Mouse (Mus musculus) CH12.LX (cell line): Measurements from ENCODE around the gene E330017A01Rik. TPM values are rescaled to one million over a fixed set of nuclear protein-coding genes. Genes with fewer than 3 reads are reported as not detected.
"Not testable (repeated sequence)": the region's sequence is repeated elsewhere in the genome, so short reads cannot be mapped to it uniquely, and the experiment has no call there.

Experiments
- DNase-seq: peaks from one replicate; pipeline ENCODE4 v3.0.0-alpha.2; 2013; ENCODE audit errors: extremely low read depth
- H3K27ac ChIP-seq: 2 replicates; pipeline ENCODE4 v1.5.1; 2012; ENCODE audit warnings: low read depth, mild to moderate bottlenecking, control low read depth, moderate library complexity; ENCODE audit not compliant: insufficient read depth
- H3K27me3 ChIP-seq: replicated peaks from 2 replicates; pipeline ENCODE3; 2012; ENCODE audit warnings: inconsistent platforms
- H3K36me3 ChIP-seq, 2 experiments: replicated peaks in 1 of 2; 2 replicates each; pipeline versions ENCODE3 to v1.6.1; 2012; ENCODE audit warnings: inconsistent platforms in 1 of 2, low read length in 1 of 2, mild to moderate bottlenecking in 1 of 2, mixed read lengths in 1 of 2, moderate library complexity in 1 of 2; ENCODE audit not compliant: control insufficient read depth in 1 of 2, insufficient read depth in 1 of 2
- H3K4me1 ChIP-seq, 2 experiments: 2 replicates each; pipeline ENCODE4 v1.6.1; 2012; ENCODE audit warnings: inconsistent platforms in 1 of 2, moderate library complexity in 1 of 2; ENCODE audit not compliant: insufficient read depth in 2 of 2, control insufficient read depth in 1 of 2
- H3K4me2 ChIP-seq: 2 replicates; pipeline ENCODE4 v1.6.1; 2012; ENCODE audit warnings: low read depth, mild to moderate bottlenecking, control low read depth; ENCODE audit not compliant: poor library complexity, insufficient read depth, severe bottlenecking
- H3K4me3 ChIP-seq, 3 experiments: fragments of 150-350 bp in 1 of 3; sonication (generic) in 1 of 3; replicated peaks in 1 of 3; 2 replicates each; pipeline versions ENCODE3 to v1.5.1; 2011 to 2012; ENCODE audit warnings: low read depth in 2 of 3, low read length in 2 of 3, mild to moderate bottlenecking in 2 of 3, moderate library complexity in 2 of 3, control low read depth in 1 of 3, improper control_type of control experiment in 1 of 3, inconsistent platforms in 1 of 3, mixed read lengths in 1 of 3; ENCODE audit not compliant: poor library complexity in 1 of 3
- H3K79me2 ChIP-seq: replicated peaks from 2 replicates; pipeline ENCODE4 v1.6.1; 2012; ENCODE audit warnings: mild to moderate bottlenecking, moderate library complexity; ENCODE audit not compliant: control insufficient read depth, poor library complexity, insufficient read depth, severe bottlenecking; ENCODE audit errors: extremely low read depth
- H3K9ac ChIP-seq: 2 replicates; pipeline ENCODE4 v1.6.1; 2012; ENCODE audit warnings: low read depth, mild to moderate bottlenecking, control low read depth, moderate library complexity; ENCODE audit not compliant: insufficient read depth
- H3K9me3 ChIP-seq: replicated peaks from 2 replicates; pipeline ENCODE3; 2012; ENCODE audit warnings: low read length, inconsistent platforms, mixed read lengths
- CHD2 ChIP-seq: IDR thresholded peaks from 2 replicates; pipeline ENCODE4 v1.6.1; 2011; ENCODE audit warnings: low read length, improper control_type of control experiment
- ELF1 ChIP-seq: IDR thresholded peaks from 2 replicates; pipeline ENCODE4 v1.6.1; 2014; ENCODE audit warnings: low read depth, mild to moderate bottlenecking, inconsistent platforms, low read length, improper control_type of control experiment
- HCFC1 ChIP-seq: IDR thresholded peaks from 2 replicates; pipeline ENCODE4 v1.6.1; 2012; ENCODE audit warnings: low read depth, mild to moderate bottlenecking, inconsistent platforms, low read length, improper control_type of control experiment
- IRF4 ChIP-seq: IDR thresholded peaks from 2 replicates; pipeline ENCODE4 v1.6.1; 2014; ENCODE audit warnings: low read depth, mild to moderate bottlenecking, inconsistent platforms, low read length, improper control_type of control experiment
- MAX ChIP-seq: IDR thresholded peaks from 2 replicates; pipeline ENCODE4 v1.6.1; 2011; ENCODE audit warnings: low read length, improper control_type of control experiment
- MYC ChIP-seq: IDR thresholded peaks from 2 replicates; pipeline ENCODE4 v1.6.1; 2011; ENCODE audit warnings: low read depth, mild to moderate bottlenecking, improper control_type of control experiment, low read length
- NELFE ChIP-seq: IDR thresholded peaks from 2 replicates; pipeline ENCODE4 v1.6.1; 2011; ENCODE audit warnings: low read depth, low read length, improper control_type of control experiment
- NRF1 ChIP-seq: IDR thresholded peaks from 2 replicates; pipeline ENCODE4 v1.6.1; 2014; ENCODE audit warnings: low read depth, mild to moderate bottlenecking, inconsistent platforms, low read length, improper control_type of control experiment, moderate library complexity
- RAD21 ChIP-seq: IDR thresholded peaks from 2 replicates; pipeline ENCODE4 v1.6.1; 2011; ENCODE audit warnings: low read depth, mild to moderate bottlenecking, low read length, improper control_type of control experiment, moderate library complexity
- RCOR1 ChIP-seq: conservative IDR thresholded peaks from 2 replicates; pipeline ENCODE4 v1.6.1; 2012; ENCODE audit warnings: low read depth, mild to moderate bottlenecking, inconsistent platforms, low read length, improper control_type of control experiment
- TBP ChIP-seq: conservative IDR thresholded peaks from 2 replicates; pipeline ENCODE4 v1.6.1; 2011; ENCODE audit warnings: low read depth, low read length, improper control_type of control experiment
- UBTF ChIP-seq: IDR thresholded peaks from 2 replicates; pipeline ENCODE4 v1.6.1; 2012; ENCODE audit warnings: low read depth, mild to moderate bottlenecking, inconsistent platforms, low read length, improper control_type of control experiment, moderate library complexity
- ZC3H11A ChIP-seq: IDR thresholded peaks from 2 replicates; pipeline ENCODE4 v1.6.1; 2012; ENCODE audit warnings: low read depth, mild to moderate bottlenecking, inconsistent platforms, low read length, improper control_type of control experiment
- ZKSCAN1 ChIP-seq: IDR thresholded peaks from 2 replicates; pipeline ENCODE4 v1.6.1; 2012; ENCODE audit warnings: low read depth, inconsistent platforms, low read length, improper control_type of control experiment, borderline replicate concordance
- dilution Hi-C: fragments of 300-500 bp; cut with MboI; formaldehyde crosslinking; loops from 2 replicates; pipeline ENCODE4 v1.14.3; 2020; ENCODE audit warnings: low sequenced_read_pairs; ENCODE audit not compliant: extremely low pct_unique_long_range_greater_than_20kb, extremely low pct_ligation_motif_present
- in situ Hi-C: fragments of 300-500 bp; cut with MboI; formaldehyde crosslinking; loops from 3 replicates; pipeline ENCODE4 v1.14.3; 2019; ENCODE audit warnings: low sequenced_read_pairs, low pct_ligation_motif_present, low pct_unique_long_range_greater_than_20kb, mixed read lengths
- polyA plus RNA-seq: library from polyadenylated mRNA; unstranded; fragments of >175 nt; gene quantifications from 2 replicates; pipeline ENCODE4 v1.2.1, GENCODE M21; 2012; ENCODE audit warnings: low read depth; ENCODE audit not compliant: insufficient read length
- total RNA-seq, 2 experiments: library from RNA; depleted of rRNA; stranded (reverse); fragments of 300-350 nt in 1 of 2; fragments of >200 nt in 1 of 2; gene quantifications; 2 replicates each; pipeline ENCODE4 v1.2.3; 2012 to 2014

Gene E330017A01Rik
- total and polyA plus RNA-seq, 3 experiments, result 0.21 TPM; not detected in 2

- Histone ChIP-seq H3K4me3 (no peak overlapping the region), H3K79me2 (peaks cover 24% of the 10 kb centered on the region), H3K4me1 (peaks cover 5 to 23% of the 10 kb centered on the region in 2 experiments), H3K9ac (no peak overlapping the region)
- dilution Hi-C loops, result no loop called here
- in situ Hi-C loops, result loop anchor here (5.0 to 25.0 kb wide), 4 partner anchors 41 to 1006 kb away; partner anchors contain the start of gene Gabrr3
- TF ChIP-seq ELF1 (no peak), ZKSCAN1 (no peak), CHD2 (no peak), HCFC1 (no peak), UBTF (no peak), RAD21 (no peak), RCOR1 (no peak), NRF1 (no peak), MAX (no peak), IRF4 (no peak), MYC (no peak), ZC3H11A (no peak), NELFE (no peak)
- TF ChIP-seq, all 38 proteins: peak for 0
- H3K9me3 ChIP-seq, result no peaks in the 10 kb centered on the region
- no peak overlapping the region for H3K4me2 ChIP-seq
- peaks cover 6 to 12% of the 10 kb centered on the region in 2 experiments for H3K36me3 ChIP-seq
- DNase-seq, result no peak
- H3K27ac ChIP-seq, result no peak overlapping the region
- no peaks in the 10 kb centered on the region for H3K27me3 ChIP-seq
These were observed 30.0 kb upstream of the E330017A01Rik start for GRCm38 (mm10) chr16:58668586-58668985.

- not testable (repeated sequence) for H3K27ac ChIP-seq
These were observed 28.1 kb upstream of the E330017A01Rik start for GRCm38 (mm10) chr16:58666681-58667080.

GRCm38 (mm10) chr16:58665137-58665536 lies 26.6 kb upstream of the E330017A01Rik start:
- H3K9me3 ChIP-seq, H3K36me3 ChIP-seq, H3K4me1 ChIP-seq, H3K27me3 ChIP-seq, H3K9ac ChIP-seq, dilution Hi-C loops, H3K79me2 ChIP-seq, H3K4me3 ChIP-seq, H3K4me2 ChIP-seq, H3K27ac ChIP-seq, DNase-seq: not testable (repeated sequence)
- in situ Hi-C loops, result loop anchor here (5.0 to 25.0 kb wide), 4 partner anchors 38 to 1003 kb away; partner anchors contain the start of gene Gabrr3
- peak; percentile 58; the same call in 1 of the 2 replicates for TF ChIP-seq TBP

More at GRCm38 (mm10) chr16:58666681-58667080, 28.1 kb upstream of the E330017A01Rik start:
- H3K9me3 ChIP-seq, DNase-seq, H3K9ac ChIP-seq, H3K4me3 ChIP-seq, dilution Hi-C loops, H3K36me3 ChIP-seq, H3K27me3 ChIP-seq, H3K4me2 ChIP-seq: not testable (repeated sequence)
- H3K4me1 ChIP-seq, result peaks cover 2 to 15% of the 10 kb centered on the region in 2 experiments
- in situ Hi-C loops, result loop anchor here (5.0 to 25.0 kb wide), 4 partner anchors 39 to 1004 kb away; partner anchors contain the start of gene Gabrr3
- peaks cover 16% of the 10 kb centered on the region for H3K79me2 ChIP-seq
